Mouse (Mus musculus) megakaryocyte, embryonic 14.5 days (primary cell): Measurements from ENCODE around the gene E330034G19Rik. TPM values are rescaled to one million over a fixed set of nuclear protein-coding genes. Genes with fewer than 3 reads are reported as not detected.
"Not testable (repeated sequence)": the region's sequence is repeated elsewhere in the genome, so short reads cannot be mapped to it uniquely, and the experiment has no call there.

ENCODE experiments used
- H3K27me3 ChIP-seq: replicated peaks from 2 replicates; pipeline ENCODE3; 2012; ENCODE audit warnings: inconsistent platforms
- H3K36me3 ChIP-seq: replicated peaks from 2 replicates; pipeline ENCODE3; 2012; ENCODE audit warnings: low read length, inconsistent platforms, mixed read lengths
- H3K4me1 ChIP-seq: 2 replicates; pipeline ENCODE4 v1.6.1; 2012; ENCODE audit warnings: inconsistent platforms
- H3K4me3 ChIP-seq: replicated peaks from 2 replicates; pipeline ENCODE3; 2012; ENCODE audit warnings: moderate library complexity, mild to moderate bottlenecking, inconsistent platforms
- H3K9me3 ChIP-seq: 2 replicates; pipeline ENCODE4 v1.6.1; 2012; ENCODE audit warnings: inconsistent platforms
- FLI1 ChIP-seq: IDR thresholded peaks from 2 replicates; pipeline ENCODE4 v1.6.1; 2012; ENCODE audit warnings: low read length, inconsistent platforms, mixed read lengths
- GATA1 ChIP-seq: IDR thresholded peaks from 3 replicates; pipeline ENCODE4 v1.6.1; 2012; ENCODE audit warnings: mixed read lengths, low read length, inconsistent platforms, borderline replicate concordance
- polyA plus RNA-seq: library from polyadenylated mRNA; stranded (reverse); fragments of >175 nt; gene quantifications from 2 replicates; pipeline ENCODE4 v1.2.3, GENCODE M21; 2012; ENCODE audit warnings: low replicate concordance; ENCODE audit not compliant: insufficient read depth

The E330034G19Rik gene
- polyA plus RNA-seq, 1 experiment, result not detected

- Histone ChIP-seq H3K36me3 (no peaks in the 10 kb centered on the region), H3K9me3 (no peaks in the 10 kb centered on the region), H3K27me3 (peaks cover 18% of the 10 kb centered on the region), H3K4me1 (no peaks in the 10 kb centered on the region), H3K4me3 (no peak overlapping the region)
- TF ChIP-seq GATA1 (no peak), FLI1 (no peak)
These were observed 30.1 kb upstream of the E330034G19Rik start for GRCm38 (mm10) chr14:24262915-24263314.

- H3K4me3 ChIP-seq, result no peak overlapping the region
- H3K4me1 ChIP-seq, result no peaks in the 10 kb centered on the region
- H3K27me3 ChIP-seq, result peaks cover 8% of the 10 kb centered on the region
- TF ChIP-seq FLI1, result no peak
- no peak for TF ChIP-seq GATA1
- H3K36me3 ChIP-seq, result no peaks in the 10 kb centered on the region
- no peaks in the 10 kb centered on the region for H3K9me3 ChIP-seq
These were observed 23.4 kb upstream of the E330034G19Rik start for GRCm38 (mm10) chr14:24269571-24269970.

- Histone ChIP-seq H3K36me3 (no peaks in the 10 kb centered on the region), H3K27me3 (peaks cover 2% of the 10 kb centered on the region), H3K4me1 (no peaks in the 10 kb centered on the region), H3K4me3 (no peak overlapping the region), H3K9me3 (no peaks in the 10 kb centered on the region)
- TF ChIP-seq FLI1 (no peak), GATA1 (no peak)
These were observed 19.4 kb upstream of the E330034G19Rik start for GRCm38 (mm10) chr14:24273575-24273974.

GRCm38 (mm10) chr14:24275534-24275933 lies 17.5 kb upstream of the E330034G19Rik start:
- TF ChIP-seq FLI1, result no peak
- TF ChIP-seq GATA1, result no peak
- H3K9me3 ChIP-seq, result no peaks in the 10 kb centered on the region
- no peaks in the 10 kb centered on the region for H3K4me1 ChIP-seq
- no peak overlapping the region for H3K4me3 ChIP-seq
- no peaks in the 10 kb centered on the region for H3K27me3 ChIP-seq
- H3K36me3 ChIP-seq, result no peaks in the 10 kb centered on the region

GRCm38 (mm10) chr14:24281278-24281677 lies 11.7 kb upstream of the E330034G19Rik start:
- Histone ChIP-seq H3K4me1 (no peaks in the 10 kb centered on the region), H3K9me3 (no peaks in the 10 kb centered on the region), H3K27me3 (peaks cover 4% of the 10 kb centered on the region), H3K36me3 (no peaks in the 10 kb centered on the region), H3K4me3 (no peak overlapping the region)
- TF ChIP-seq GATA1 (no peak), FLI1 (no peak)

GRCm38 (mm10) chr14:24282276-24282675 lies 10.7 kb upstream of the E330034G19Rik start:
- peaks cover 4% of the 10 kb centered on the region for H3K27me3 ChIP-seq
- H3K36me3 ChIP-seq, result no peaks in the 10 kb centered on the region
- H3K4me1 ChIP-seq, result peaks cover 2% of the 10 kb centered on the region; the same call in 1 of the 2 replicates
- TF ChIP-seq FLI1 (no peak), GATA1 (no peak)
- H3K9me3 ChIP-seq, result no peaks in the 10 kb centered on the region
- H3K4me3 ChIP-seq, result no peak overlapping the region

- TF ChIP-seq GATA1, result no peak
- no peak for TF ChIP-seq FLI1
- H3K27me3 ChIP-seq, result peaks cover 3% of the 10 kb centered on the region
- no peak overlapping the region for H3K4me3 ChIP-seq
- no peaks in the 10 kb centered on the region for H3K36me3 ChIP-seq
- H3K4me1 ChIP-seq, result peaks cover 5% of the 10 kb centered on the region; the same call in 1 of the 2 replicates
- no peaks in the 10 kb centered on the region for H3K9me3 ChIP-seq
These were observed 6.9 kb upstream of the E330034G19Rik start for GRCm38 (mm10) chr14:24286136-24286535.

- Histone ChIP-seq H3K36me3 (no peaks in the 10 kb centered on the region), H3K27me3 (peaks cover 1% of the 10 kb centered on the region), H3K4me3 (no peak overlapping the region), H3K9me3 (no peaks in the 10 kb centered on the region), H3K4me1 (peaks cover 5% of the 10 kb centered on the region; the same call in 1 of the 2 replicates)
- TF ChIP-seq FLI1, result no peak
- no peak for TF ChIP-seq GATA1
These were observed 2.3 kb upstream of the E330034G19Rik start for GRCm38 (mm10) chr14:24290726-24291125.

- TF ChIP-seq GATA1 (no peak), FLI1 (no peak)
- Histone ChIP-seq H3K27me3 (no peaks in the 10 kb centered on the region), H3K36me3 (no peaks in the 10 kb centered on the region), H3K9me3 (no peaks in the 10 kb centered on the region), H3K4me3 (no peak overlapping the region), H3K4me1 (no peaks in the 10 kb centered on the region)
These were observed 617 bp downstream of the E330034G19Rik start for GRCm38 (mm10) chr14:24293631-24294030.

GRCm38 (mm10) chr14:24302126-24302525 lies 9.1 kb downstream of the E330034G19Rik start:
- not testable (repeated sequence) for H3K36me3 ChIP-seq, H3K4me1 ChIP-seq, H3K9me3 ChIP-seq, H3K4me3 ChIP-seq, H3K27me3 ChIP-seq

GRCm38 (mm10) chr14:24306667-24307066 lies 13.7 kb downstream of the E330034G19Rik start:
- peaks cover 1% of the 10 kb centered on the region for H3K27me3 ChIP-seq
- no peak overlapping the region for H3K4me3 ChIP-seq
- no peaks in the 10 kb centered on the region for H3K4me1 ChIP-seq
- H3K36me3 ChIP-seq, result no peaks in the 10 kb centered on the region
- TF ChIP-seq GATA1 (no peak), FLI1 (no peak)
- H3K9me3 ChIP-seq, result no peaks in the 10 kb centered on the region
